Mouse (Mus musculus) cerebellum, adult 11 months (tissue): ENCODE results near the gene Fat3.

Experiments used
- DNase-seq: peaks from one replicate; pipeline ENCODE4 v3.0.0; 2022

Fat3 gene

GRCm38 (mm10) chr9:16114821-16115485 is 386.1 kb downstream of the Fat3 start:
- no peak for DNase-seq

- no peak for DNase-seq
Measured at GRCm38 (mm10) chr9:16113936-16114642, 387.0 kb downstream of the Fat3 start.

DNA sequence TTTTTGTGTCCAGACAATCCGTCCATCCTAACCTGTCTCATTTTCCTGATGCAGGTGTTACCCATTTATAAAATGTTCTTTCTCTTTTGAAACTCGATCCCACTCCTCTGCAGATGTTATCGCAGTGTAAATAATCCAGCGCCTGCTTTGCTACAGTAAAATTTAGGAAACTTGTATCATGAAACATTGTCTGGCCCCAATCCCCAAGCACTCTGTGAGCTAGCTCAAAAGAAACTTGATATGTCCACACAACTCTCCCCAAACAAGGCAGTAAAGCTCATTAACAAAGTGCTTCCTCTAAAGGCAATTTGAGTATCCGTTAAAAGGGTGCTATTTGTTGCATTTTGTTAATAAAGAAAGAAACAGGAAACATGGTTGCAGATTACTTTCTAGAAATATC is 393.2 kb downstream of the Fat3 start:
- DNase-seq: no peak

DNA sequence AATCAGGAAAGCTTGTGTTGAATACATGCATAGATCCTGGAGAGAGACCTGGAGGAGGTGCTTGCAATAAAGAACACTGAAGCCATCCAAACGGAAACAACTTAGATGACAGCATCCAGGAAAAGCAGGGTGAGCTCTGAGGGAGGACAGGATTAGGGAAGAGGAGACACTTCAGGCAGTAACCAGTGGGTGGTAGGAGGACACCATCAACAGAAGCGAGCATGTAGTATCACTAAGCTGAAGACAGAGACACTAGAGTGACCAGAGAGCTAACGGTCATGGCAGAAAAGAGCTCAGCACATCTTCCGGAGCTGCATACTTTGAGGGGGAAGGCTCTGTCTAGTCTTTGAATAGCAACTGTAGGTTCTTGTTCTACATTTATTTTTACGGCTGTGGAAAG is 393.7 kb downstream of the Fat3 start:
- no peak for DNase-seq

GRCm38 (mm10) chr9:16098553-16098952 is 402.5 kb downstream of the Fat3 start:
- DNase-seq: no peak

DNA sequence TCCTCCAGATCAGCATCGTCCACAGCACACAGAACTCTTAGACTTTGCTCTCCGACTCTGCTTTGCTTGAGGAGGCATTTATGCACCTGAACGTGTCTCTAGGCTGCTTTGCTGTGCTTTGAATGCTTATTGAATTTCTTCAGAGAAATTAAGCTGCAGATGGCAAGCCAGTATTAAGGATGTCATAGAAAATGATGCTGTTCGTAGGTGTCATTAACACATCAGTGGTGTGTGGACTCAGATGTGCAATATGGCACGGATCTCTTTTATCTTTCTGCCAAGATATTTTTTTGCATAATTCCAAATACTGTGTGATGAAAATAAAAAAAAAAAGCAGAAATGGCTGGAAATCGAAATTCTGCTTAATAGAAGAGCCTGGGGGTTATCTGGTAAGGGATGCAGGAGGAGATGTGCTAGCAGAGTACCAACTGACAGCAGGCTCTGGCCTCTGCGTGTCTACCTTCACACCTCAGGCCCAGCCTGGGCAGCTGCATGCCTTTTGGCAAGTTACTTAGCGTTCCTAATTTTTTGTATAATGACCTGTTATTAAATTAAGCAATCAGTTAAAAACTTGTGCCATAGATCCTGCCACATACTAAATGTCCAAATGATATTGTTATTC is 407.9 kb downstream of the Fat3 start:
- no peak for DNase-seq

- no peak for DNase-seq
Measured at GRCm38 (mm10) chr9:16092051-16092967, 408.8 kb downstream of the Fat3 start.

GRCm38 (mm10) chr9:16079292-16079691 is 421.8 kb downstream of the Fat3 start:
- DNase-seq: no peak

DNA sequence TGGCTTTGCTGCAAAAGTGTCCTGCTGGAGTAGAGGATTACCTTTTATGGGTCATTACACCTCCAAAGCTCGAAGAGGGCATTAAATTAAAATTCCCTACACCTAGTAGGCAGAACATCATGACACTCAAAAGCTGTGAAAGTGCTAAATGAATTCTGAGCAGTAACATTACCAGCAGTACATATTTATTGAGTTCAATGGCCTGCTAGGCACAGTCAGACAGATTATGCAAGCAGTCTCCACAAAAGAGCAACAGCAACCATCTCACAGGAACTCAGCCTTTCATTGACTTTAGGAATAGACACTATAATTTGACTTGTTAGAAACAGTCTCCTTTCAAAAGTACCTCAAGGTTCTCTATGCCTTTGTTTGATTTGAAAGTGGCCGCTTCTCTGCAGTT is 426.4 kb downstream of the Fat3 start:
- DNase-seq: no peak

- no peak for DNase-seq
Measured at GRCm38 (mm10) chr9:16074116-16074515, 427.0 kb downstream of the Fat3 start.

DNA sequence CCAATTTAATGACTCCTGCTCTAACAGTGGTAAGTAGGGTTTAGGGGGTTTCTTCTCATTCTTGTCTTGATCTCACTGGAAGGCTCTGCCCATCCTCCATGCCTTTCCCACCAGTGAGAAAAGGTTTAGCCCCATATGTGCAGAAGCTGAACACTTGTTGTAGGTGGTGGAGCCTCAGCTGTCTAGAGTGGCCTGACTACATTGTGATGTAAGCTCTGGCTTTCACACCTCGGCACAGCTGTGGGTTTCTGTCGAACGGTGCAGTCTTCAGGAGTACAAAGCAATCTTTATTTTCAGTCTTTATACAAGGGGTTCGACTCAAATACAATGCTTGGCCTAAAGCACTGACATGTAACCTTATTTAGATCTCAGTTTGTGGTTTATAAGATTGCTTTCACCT is 437.6 kb downstream of the Fat3 start:
- no peak for DNase-seq

DNA sequence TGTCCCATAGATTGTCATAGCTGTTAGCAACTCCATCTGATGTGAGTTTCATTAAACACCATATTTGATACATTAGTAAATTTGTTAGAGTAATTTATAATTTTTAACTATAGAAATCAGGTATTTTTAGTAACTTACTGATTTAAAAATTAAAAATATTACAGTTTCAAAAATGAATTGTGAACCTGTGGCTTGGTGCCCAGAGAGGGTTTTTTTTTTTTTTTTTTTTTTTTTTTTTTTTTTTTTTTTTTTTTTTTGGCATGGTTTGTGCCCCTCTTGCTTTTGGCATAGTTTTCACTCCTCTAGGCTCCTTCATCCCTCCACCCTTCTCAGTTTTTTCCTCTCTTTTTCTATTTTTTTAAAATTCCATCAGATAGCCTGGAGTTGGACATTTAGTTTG is 438.6 kb downstream of the Fat3 start:
- no peak for DNase-seq

DNA sequence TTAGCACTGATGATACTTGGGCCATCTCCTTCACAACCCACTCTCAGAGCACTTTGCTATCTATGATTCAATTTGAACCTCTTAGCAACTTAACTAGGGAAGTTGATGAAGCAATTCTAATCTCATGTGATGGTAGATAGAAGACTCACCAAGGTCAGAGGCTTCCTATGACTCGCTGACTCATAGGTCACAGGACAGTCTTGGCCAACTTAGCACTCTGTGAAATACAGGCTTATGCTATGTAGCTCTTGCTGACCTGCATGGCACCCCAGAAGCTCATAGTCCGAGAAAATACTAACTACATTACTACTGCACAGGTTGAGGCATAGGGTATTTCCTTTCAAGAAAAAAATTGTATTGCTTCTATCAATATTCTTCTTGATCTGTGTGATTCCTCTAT is 454.4 kb downstream of the Fat3 start:
- DNase-seq: no peak

- no peak for DNase-seq
Measured at GRCm38 (mm10) chr9:16037375-16037774, 463.7 kb downstream of the Fat3 start.

DNA sequence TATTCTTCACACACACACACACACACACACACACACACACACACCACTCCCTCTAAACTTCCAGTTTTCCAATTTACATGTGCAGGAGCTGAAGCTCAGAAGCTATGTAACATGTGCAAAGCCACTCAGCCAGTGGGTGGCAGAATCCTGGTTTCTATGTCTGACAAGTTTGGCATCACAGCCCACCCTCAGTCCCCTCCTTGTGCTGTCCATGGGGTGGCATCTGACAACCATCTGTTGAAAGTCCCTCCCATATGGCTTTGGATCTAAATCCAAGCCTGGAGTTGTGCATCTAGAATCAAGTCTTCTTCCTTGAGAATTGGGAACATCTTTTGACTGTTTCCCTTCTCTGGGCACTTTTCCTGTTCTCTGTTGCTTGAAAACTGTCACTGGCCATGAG is 464.7 kb downstream of the Fat3 start:
- no peak for DNase-seq

- DNase-seq: no peak
Measured at GRCm38 (mm10) chr9:16029715-16030285, 471.3 kb downstream of the Fat3 start.

DNA sequence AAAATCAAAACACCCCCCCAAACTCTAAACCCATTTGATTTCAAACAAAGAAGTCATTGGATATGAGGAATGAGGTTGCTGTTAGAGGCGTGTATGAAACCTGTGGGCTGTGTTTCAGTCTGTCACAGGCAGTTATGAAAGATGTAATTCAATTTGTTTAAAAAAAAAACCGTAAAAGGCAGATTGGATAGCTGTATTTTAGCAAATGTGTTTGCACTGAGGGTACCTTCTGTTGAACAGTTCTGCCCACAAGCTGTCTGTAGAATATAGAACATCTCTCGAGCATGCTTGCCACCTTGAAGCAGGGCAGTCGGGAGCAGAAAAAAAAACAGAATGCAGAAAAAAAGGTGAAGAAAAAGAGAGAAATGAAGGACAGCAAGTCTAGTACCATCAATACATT is 472.0 kb downstream of the Fat3 start:
- no peak for DNase-seq

DNA sequence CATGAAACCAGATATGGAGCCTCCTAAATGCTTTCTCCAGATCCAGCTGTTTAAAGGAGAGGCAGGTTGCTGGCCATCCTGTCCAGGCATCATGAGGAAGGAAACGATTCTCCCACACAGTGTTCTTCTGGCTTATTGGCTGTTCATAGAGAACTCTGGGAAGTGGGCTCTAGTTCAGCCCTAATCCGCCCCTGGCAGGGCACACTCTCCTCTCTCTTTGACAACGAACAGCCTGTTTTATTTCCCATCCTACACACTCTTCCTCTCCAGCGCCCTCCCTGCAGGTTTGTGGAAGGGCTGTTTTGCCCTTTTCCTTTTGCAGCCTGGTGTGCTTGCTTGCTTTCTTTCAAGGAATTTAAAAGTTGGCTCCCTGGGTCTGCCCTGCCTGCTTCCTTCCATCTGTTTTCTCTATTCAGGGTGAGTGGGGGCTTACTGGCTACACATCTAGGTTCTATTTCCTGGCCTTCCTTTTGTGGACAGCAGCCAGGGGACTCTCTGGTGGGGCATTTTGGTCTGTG is 472.6 kb downstream of the Fat3 start:
- DNase-seq: no peak

- no peak for DNase-seq
Measured at GRCm38 (mm10) chr9:16026054-16026453, 475.0 kb downstream of the Fat3 start.

DNA sequence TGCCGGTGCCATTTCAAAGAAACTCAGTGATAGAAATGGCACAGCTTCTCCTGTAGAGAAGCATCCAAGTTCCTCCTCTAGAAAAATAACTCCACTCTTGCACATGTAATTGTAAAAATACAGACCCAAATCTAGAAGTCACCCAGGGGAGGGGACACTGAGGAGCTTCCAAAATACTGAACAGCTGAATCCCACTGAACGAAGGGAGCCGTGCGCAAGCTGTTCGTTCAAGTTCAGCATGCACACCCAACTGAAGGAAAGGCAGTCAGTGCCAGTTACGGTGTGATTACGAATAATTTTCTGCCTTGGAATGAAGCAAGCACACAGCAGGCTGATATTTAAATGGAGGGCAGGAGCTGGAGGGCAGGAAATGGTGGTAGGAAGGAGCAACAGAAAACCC is 476.4 kb downstream of the Fat3 start:
- no peak for DNase-seq

- DNase-seq: no peak
Measured at GRCm38 (mm10) chr9:16014115-16014514, 487.0 kb downstream of the Fat3 start.

DNA sequence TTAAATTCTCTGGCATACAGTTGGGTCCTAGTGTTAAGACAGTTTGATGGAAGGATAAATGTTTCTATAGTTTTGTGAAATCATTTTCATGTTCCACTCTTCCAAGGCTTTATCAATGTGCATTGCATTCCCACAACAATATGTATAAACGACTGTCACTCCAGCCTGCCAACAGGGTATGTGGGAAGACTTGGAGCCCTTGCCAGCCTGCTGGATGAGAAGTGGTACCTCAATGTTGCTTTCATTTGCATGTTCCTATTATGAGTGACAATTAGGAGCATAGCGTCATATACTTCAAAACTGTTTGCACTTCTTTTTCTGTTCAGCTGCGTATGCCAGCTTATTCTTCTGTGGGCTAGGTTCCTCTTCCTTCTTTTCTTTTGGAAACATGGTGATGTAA is 489.7 kb downstream of the Fat3 start:
- no peak for DNase-seq

DNA sequence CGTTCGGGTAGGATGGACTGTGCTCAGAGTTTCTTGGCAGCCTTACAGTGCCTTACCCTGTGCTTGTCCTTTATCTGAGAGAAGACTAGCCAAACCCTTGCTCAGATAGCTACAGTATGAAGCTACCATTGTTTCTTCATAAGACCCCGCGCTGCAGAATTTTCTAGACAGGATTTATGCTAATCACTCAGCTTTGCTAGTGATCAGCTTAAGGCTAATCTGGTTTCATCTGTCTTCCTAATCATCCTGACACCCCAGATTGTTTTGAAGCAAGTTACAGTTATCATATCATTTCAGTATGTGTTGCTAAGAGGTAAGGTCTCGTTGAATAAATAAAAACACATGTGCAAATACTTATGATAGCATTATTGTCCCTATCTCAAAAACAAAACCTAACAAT is 493.6 kb downstream of the Fat3 start:
- DNase-seq: no peak
